Mouse (Mus musculus) cortical plate, adult 2 months (tissue): Measurements from ENCODE around the gene Nes.

Experiments used
- CTCF ChIP-seq: fragments of 200-500 bp; IDR thresholded peaks from 2 replicates; pipeline ENCODE4 v1.5.1; 2011; ENCODE audit warnings: mild to moderate bottlenecking, control low read depth, low read length; ENCODE audit not compliant: insufficient read depth; ENCODE audit errors: extremely low read depth
- POLR2A ChIP-seq: fragments of 200-500 bp; IDR thresholded peaks from 2 replicates; pipeline ENCODE4 v1.6.1; 2011; ENCODE audit warnings: mild to moderate bottlenecking, low read length, control low read depth; ENCODE audit not compliant: insufficient read depth; ENCODE audit errors: extremely low read depth

- TF ChIP-seq CTCF (no peak), POLR2A (no peak)
Measured at GRCm38 (mm10) chr3:87980085-87980484, 9.2 kb downstream of the Nes start.
